Mouse (Mus musculus) megakaryocyte-erythroid progenitor cell, adult 5-6 weeks (primary cell): ENCODE measurements around the gene Rrp7a. TPM values are rescaled to one million over a fixed set of nuclear protein-coding genes. Genes with fewer than 3 reads are reported as not detected.

Experiments used
- ATAC-seq: replicated peaks from 2 replicates; pipeline ENCODE4 v1.8.0; 2016; ENCODE audit warnings: mild to moderate bottlenecking, inconsistent platforms; ENCODE audit not compliant: severe bottlenecking, poor library complexity, low FRiP score, low TSS enrichment
- total RNA-seq, 2 experiments: library from RNA; stranded (forward) in 1 of 2; stranded (reverse) in 1 of 2; fragments of 200-1000, 215-1000 nt in 1 of 2; fragments of >200 nt in 1 of 2; fragmentation: Nextera tagmentation in 1 of 2; gene quantifications; 2 replicates each; pipeline ENCODE4 v1.2.3; 2014 to 2017

Gene Rrp7a
- total RNA-seq (2014; fragmentation: Nextera tagmentation) (30.4 and 53.1 TPM in 2 replicates), total RNA-seq (2017) (107 and 139 TPM in 2 replicates)

DNA sequence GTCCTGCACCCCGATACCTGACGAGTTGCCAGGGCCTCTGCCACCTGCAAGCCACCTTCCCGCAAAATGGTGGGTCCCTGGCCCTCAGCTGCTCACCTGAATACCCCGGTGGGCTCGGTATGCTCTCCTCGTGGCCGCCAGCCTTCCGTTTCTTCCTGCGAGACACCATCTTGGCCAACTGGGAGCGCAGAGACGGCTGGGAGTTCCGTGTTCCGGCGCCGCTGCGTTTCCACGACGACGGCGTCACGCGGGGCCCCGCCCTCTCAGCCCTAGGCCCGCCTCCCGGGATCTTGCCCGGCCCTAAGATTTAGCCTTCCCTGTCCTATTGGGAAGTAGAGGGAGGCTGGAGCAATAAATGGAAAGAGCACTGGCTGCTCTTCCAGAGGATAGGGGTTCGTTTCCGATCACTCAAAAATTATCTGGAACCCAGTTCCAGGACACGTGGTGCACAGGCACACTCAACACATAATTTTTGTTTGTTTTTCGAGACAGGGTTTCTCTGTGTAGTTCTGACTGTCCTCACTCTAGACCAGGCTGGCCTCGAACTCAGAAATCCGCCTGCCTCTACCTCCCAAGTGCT, at the start of gene Rrp7a:
Gene Rrp7a (minus strand): TSS at position 236 of the 580 bp plus-strand sequence.
- ATAC-seq = peak; percentile 85

DNA sequence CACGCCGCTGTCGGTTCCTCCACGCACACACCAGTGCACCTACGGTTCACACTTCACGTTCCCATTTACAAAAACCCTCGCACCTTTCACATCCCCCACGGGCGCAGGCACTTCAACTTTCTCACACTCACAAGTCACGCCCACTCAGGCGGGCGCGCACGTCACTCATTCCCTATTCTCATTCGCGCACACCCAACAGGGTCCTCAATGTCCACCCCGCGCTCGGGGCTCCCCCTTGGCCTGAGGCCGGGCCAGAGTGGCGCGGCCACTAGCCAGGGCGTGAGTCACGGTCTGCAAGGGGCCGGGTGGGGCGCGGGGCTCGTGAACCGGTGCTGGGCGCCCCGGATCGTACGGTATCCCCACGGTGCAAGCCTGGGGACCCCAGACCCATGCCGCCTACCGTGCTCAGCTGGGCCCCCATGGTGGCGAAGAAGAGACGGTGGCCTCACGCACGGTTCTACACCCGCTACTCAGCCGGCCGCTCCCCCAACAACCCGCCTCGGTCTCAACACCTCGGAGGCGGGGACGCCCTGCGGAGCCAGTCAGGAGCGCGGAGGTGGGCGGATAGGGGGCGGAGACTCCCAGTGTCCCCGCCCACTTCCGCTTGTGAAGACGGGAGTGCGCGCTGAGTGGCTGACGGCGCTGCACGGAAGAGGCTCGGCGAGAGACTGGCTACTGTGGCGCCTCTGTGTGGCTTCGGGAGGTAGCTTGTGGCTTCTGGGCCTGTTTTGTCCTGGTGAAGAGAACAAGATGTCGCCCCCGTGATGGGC, 49.3 kb upstream of the Rrp7a start:
- ATAC-seq = peak; percentile 91

- ATAC-seq = no peak
Observed at GRCm38 (mm10) chr15:83170956-83171659, 48.5 kb upstream of the Rrp7a start.

GRCm38 (mm10) chr15:83169772-83170722, 47.4 kb upstream of the Rrp7a start:
- peak; percentile 83 for ATAC-seq

DNA sequence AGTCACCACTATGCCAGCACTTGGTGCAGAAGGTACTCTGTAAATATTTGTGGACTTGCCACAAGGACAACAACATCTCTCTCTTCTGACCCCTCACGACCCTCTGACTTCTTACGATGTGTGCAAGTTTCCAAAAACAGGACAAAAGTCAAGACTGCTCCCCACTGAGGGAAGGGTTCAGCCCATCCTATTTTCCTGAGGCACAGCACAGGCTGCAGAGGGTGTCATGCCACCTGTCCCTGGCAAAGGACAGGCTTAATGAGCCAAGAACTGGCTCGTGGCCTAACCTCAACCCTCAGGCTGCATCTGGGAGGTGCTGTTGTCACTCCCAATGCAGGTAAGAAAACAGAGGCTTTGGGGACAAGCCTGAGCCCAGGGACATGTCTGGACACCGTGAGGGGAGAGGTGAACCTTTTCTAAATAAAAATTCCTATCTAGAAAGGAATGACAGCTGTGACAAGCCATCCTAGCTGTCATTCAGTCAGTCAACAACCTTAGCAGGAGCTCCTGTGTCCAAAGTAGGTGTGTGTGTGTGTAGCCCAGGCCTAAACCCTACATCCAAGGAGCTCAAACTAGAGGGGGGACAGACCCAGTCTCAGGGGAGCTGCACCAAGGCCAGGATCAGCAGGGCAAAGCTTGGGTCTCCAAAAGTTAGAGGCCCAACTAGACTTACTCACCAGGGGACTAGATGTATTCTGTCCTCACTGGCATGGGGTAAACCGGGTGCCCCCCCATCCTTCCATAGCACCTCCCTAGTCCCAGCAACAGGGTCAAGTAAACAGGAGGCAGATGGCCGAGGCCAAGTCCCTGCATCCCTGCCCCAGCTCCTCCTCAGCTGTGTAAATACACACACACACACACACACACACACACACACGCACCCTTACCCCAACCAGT, 46.5 kb upstream of the Rrp7a start:
- ATAC-seq = no peak

DNA sequence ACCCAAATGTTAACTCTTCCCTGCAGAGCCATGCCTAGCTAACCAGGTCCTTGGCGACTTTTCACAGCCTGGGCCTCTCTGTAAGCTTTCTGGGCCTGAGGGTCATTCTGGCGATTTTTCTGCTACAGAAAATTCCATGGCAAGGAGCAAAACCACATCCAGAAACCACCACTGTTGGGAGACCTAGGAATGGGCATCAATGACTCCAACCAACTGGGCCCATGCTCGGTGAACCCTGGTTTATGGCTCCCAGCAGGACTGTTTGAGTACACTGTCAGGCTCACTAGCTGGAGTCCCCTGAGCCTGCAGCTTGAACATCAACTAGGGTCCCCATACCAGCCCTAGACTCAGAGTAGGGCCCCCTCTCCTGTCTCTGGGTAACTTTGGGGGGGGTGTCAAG, 45.7 kb upstream of the Rrp7a start:
- ATAC-seq = no peak

DNA sequence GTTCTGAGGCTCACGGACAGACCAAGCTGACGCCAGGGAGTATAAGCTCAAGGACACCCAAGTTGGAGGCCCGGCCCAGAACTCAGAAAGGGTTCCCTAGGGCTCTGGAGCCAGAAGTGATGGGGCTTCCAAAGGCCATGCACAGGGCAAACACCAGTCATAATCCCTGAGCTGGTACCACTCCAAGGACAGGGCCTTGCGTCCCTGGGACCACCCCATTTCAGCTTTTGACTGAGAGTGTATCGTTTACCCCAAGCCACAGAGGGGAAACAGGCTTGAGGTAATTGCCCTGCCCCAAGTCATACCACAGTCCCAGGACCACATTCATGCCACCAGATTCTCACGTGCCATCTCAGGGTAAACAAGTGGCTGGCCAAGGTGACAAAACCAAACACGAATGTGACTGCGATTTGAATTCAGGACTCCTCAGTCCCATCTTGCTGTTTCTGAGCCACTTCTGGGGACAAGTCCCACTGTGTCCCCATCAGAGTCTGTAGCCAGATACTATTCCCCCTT, 45.0 kb upstream of the Rrp7a start:
- ATAC-seq = no peak

DNA sequence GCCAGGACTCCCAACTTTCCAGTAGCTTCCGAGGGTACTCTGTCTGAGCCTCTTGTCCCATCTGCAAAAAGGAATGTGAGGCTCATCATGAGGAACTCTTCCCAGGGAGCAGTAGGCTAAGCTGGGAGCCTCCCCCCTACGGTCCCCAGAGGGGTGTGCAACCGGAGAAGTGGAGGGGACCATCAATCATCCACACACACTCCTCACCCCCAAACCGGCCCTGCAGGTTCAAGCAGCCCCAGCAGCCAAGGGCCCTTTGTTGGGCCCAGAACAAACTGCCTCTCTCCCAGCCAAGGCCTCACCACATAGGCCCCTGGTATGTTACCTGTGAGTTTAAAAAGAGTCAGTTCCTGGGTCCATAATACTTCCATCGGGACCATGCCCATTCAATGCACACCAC, 44.5 kb upstream of the Rrp7a start:
- no peak for ATAC-seq

- no peak for ATAC-seq
Observed at GRCm38 (mm10) chr15:83166642-83167041, 44.0 kb upstream of the Rrp7a start.

- no peak for ATAC-seq
Observed at GRCm38 (mm10) chr15:83165526-83166315, 43.1 kb upstream of the Rrp7a start.

- ATAC-seq = peak; percentile 91
Observed at GRCm38 (mm10) chr15:83164971-83165471, 42.4 kb upstream of the Rrp7a start.

GRCm38 (mm10) chr15:83162818-83163485, 40.4 kb upstream of the Rrp7a start:
- ATAC-seq = no peak

DNA sequence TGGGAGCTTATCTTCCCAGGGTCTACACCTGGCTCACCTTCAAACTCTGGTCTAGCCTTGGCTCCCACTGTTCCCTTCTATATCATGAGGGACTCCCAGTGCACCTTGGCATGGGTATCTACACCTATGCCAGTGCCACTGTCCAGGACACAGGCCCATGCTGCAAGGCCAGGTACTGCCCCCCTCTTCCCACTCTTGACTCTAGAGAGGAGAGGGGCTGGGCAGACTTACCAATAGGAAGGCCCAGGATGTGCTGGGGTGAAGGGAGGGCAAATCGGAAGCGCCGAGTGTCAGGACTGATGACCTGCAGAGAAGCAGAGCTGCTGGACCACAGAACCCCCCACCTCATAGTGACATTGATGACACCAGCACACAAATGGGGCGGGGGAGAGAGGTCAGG, 39.4 kb upstream of the Rrp7a start:
- ATAC-seq = no peak

DNA sequence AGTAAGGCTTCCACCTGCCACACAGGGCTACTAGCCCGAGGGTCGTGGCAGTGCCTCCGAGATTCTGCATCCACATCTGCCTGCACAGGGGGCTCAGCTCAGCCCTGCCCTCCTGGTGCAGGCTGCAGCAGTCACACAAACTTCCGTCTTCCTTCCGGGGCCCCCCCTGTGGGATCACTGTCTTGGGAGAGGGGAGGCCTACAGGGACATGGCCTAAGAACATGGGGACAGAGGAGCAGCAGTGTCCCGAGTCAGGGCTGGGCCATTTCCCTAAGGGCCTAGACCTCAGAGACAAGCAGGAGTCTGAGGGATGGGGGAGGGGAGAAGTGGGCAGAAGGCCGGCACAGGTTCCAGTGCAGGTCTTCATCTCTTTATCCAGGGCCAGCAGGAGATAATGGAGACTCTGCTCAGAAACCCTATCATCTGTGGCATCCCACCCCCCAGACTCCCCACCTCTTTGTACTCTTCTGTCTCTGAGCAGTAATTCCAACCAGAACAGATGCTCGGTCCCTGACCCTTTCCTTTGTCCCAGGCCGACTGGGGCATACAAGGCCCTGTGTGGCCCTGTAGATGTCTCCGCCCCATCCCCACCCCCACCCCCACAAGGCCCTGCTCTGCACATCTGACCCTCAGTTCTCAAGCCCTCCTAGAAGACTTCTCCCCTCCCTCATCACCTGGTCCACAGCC, 38.6 kb upstream of the Rrp7a start:
- ATAC-seq = no peak

DNA sequence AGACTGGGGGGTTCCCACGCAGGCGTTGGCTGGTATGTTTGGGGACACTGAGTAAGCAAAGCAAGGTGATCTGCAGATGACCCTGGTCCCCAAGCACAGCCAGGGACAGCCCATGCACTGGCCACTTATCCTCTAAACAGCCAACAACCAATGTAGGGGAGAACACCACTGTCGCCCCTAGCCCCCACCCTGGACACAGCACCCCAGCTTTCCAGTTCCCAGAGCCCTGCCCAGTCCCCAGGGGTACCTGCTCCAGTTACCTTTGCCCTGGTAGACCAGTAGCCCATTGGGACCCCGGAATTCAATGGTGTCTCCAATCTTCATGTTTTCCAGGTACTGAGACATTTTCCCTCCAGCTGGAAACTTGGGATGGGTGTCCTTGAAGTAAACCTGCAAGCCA, 38.0 kb upstream of the Rrp7a start:
- no peak for ATAC-seq

- ATAC-seq = no peak
Observed at GRCm38 (mm10) chr15:83159823-83160222, 37.2 kb upstream of the Rrp7a start.
